7 mouse cellular contexts compared by ENCODE assay signal in the genomic region with DNA sequence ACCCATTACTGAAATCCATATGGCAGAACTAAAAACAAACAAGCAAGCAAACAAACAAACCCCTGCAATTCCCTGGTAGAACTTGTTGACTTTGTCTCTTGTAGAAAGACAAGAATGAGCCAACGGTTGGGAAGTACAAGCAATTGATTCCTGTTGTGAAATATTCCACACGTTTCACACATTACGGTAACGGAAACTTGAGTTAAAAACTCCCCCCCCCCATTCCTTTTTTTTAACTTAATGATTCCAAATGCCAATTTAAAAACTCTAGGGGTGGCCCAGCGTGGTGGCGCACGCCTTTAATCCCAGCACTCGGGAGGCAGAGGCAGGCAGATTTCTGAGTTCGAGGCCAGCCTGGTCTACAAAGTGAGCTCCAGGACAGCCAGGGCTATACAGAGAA. TPM values are rescaled to one million over a fixed set of nuclear protein-coding genes. Genes with fewer than 3 reads are reported as not detected.
DNase-seq lines count a peak whose midpoint lies in the region; ATAC-seq and TF ChIP-seq lines count a peak whose summit lies in the region.

TSS of gene Mat2b (minus strand) at position 101 of the 400 bp plus-strand sequence.

- peak within 1 kb of the TSS; percentile 95 for H3K9ac ChIP-seq in ES-E14 (ENCODE audit: insufficient read depth, low read depth, low read length, poor library complexity, severe bottlenecking)
- H3K9ac ChIP-seq in forebrain, embryonic 12.5 days: peak within 1 kb of the TSS; percentile 80
- H3K9ac ChIP-seq in liver, embryonic 12.5 days: peak within 1 kb of the TSS; percentile 79
- H3K9ac ChIP-seq in stomach, postnatal 0 days (ENCODE audit: low read length): peak within 1 kb of the TSS; percentile 67

- TF ChIP-seq CTCF in stomach, postnatal 0 days (IDR thresholded peaks at IDR 0.05; ENCODE audit: low read depth): no peak

- H3K4me1 ChIP-seq in ES-E14 (ENCODE audit: control insufficient read depth in 2 of 2, insufficient read depth in 2 of 2, low read length in 2 of 2, poor library complexity in 1 of 2): peaks cover 2 to 6% of the 10 kb centered on the region in 2 experiments; a peak in 2 of 4 replicates
- H3K4me1 ChIP-seq in forebrain, embryonic 12.5 days: peaks cover 22% of the 10 kb centered on the region
- H3K4me1 ChIP-seq in hindbrain, embryonic 10.5 days (replicated peaks): peaks cover 27% of the 10 kb centered on the region
- H3K4me1 ChIP-seq in liver, embryonic 12.5 days: peaks cover 27% of the 10 kb centered on the region
- H3K4me1 ChIP-seq in stomach, postnatal 0 days (replicated peaks; ENCODE audit: control insufficient read depth, insufficient read depth): 0 out of 2 replicates have a peak, but pooled peaks cover 5% of the 10 kb centered on the region

- H3K4me2 ChIP-seq in forebrain, embryonic 12.5 days: peak within 1 kb of the TSS; percentile 68
- peak within 1 kb of the TSS; percentile 91 for H3K4me2 ChIP-seq in liver, embryonic 12.5 days
- peak within 1 kb of the TSS; percentile 82 for H3K4me2 ChIP-seq in stomach, postnatal 0 days (replicated peaks; ENCODE audit: low read depth)

- TF ChIP-seq EP300 in stomach, postnatal 0 days (optimal IDR thresholded peaks at IDR 0.05): no peak

- no peaks in the 10 kb centered on the region; the same call in 1 of the 2 replicates for H3K9me3 ChIP-seq in ES-E14 (ENCODE audit: control insufficient read depth, insufficient read depth, low read depth, low read length)
- no peaks in the 10 kb centered on the region for H3K9me3 ChIP-seq in forebrain, embryonic 12.5 days
- H3K9me3 ChIP-seq in hindbrain, embryonic 10.5 days: 0 out of 2 replicates have a peak, but pooled peaks cover 4% of the 10 kb centered on the region
- 0 out of 2 replicates have a peak, but pooled peaks cover 3% of the 10 kb centered on the region for H3K9me3 ChIP-seq in liver, embryonic 12.5 days (replicated peaks)
- no peaks in the 10 kb centered on the region for H3K9me3 ChIP-seq in stomach, postnatal 0 days (ENCODE audit: control insufficient read depth, low read length)

- H3K27ac ChIP-seq in ES-E14 (ENCODE audit: insufficient read depth, low read depth, low read length, poor library complexity, severe bottlenecking): peak within 1 kb of the TSS; percentile 98
- H3K27ac ChIP-seq in forebrain, embryonic 12.5 days: peak within 1 kb of the TSS; percentile 95
- H3K27ac ChIP-seq in hindbrain, embryonic 10.5 days: peak within 1 kb of the TSS; percentile 98
- H3K27ac ChIP-seq in liver, embryonic 12.5 days: peak within 1 kb of the TSS; percentile 96
- peak within 1 kb of the TSS; percentile 98 for H3K27ac ChIP-seq in stomach, postnatal 0 days (replicated peaks)

- no peak for ATAC-seq in CD4-positive, CD25-positive, alpha-beta regulatory T cell, adult 4 months
- ATAC-seq in forebrain, embryonic 12.5 days (ENCODE audit: low FRiP score): no peak
- ATAC-seq in liver, embryonic 12.5 days: no peak
- ATAC-seq in stomach, postnatal 0 days (ENCODE audit: low FRiP score, low TSS enrichment): no peak

- no peak for DNase-seq in ES-E14 (ENCODE audit: low read depth, low spot score)
- no peak for DNase-seq in hindbrain, embryonic 10.5 days (ENCODE audit: low spot score)
- DNase-seq in stomach, postnatal 0 days (ENCODE audit: low spot score): no peak
- no peak for DNase-seq in urinary bladder, postnatal 36 days (ENCODE audit: low spot score in 2 of 2)

- peak within 1 kb of the TSS; percentile 89 to 93 for H3K4me3 ChIP-seq in ES-E14 (ENCODE audit: insufficient read depth in 1 of 2, low read depth in 1 of 2, low read length in 2 of 2, poor library complexity in 1 of 2, severe bottlenecking in 1 of 2)
- H3K4me3 ChIP-seq in forebrain, embryonic 12.5 days (replicated peaks): peak within 1 kb of the TSS; percentile 84
- peak within 1 kb of the TSS; percentile 79 for H3K4me3 ChIP-seq in hindbrain, embryonic 10.5 days
- H3K4me3 ChIP-seq in liver, embryonic 12.5 days: peak within 1 kb of the TSS; percentile 86
- peak within 1 kb of the TSS; percentile 91 for H3K4me3 ChIP-seq in stomach, postnatal 0 days (ENCODE audit: low read depth, low read length)

- H3K36me3 ChIP-seq in ES-E14 (ENCODE audit: control insufficient read depth, insufficient read depth, low read length, poor library complexity, severe bottlenecking): peaks cover 7% of the 10 kb centered on the region
- peaks cover 6% of the 10 kb centered on the region; the same call in 1 of the 2 replicates for H3K36me3 ChIP-seq in forebrain, embryonic 12.5 days (replicated peaks)
- peaks cover 8% of the 10 kb centered on the region for H3K36me3 ChIP-seq in hindbrain, embryonic 10.5 days
- peaks cover 10% of the 10 kb centered on the region for H3K36me3 ChIP-seq in liver, embryonic 12.5 days
- H3K36me3 ChIP-seq in stomach, postnatal 0 days (ENCODE audit: control insufficient read depth, insufficient read depth, low read length): no peaks in the 10 kb centered on the region

- 87% methylated on average over 9 of the region's 9 CpGs for WGBS in forebrain, embryonic 12.5 days
- 90% methylated on average over 9 of the region's 9 CpGs for WGBS in hindbrain, embryonic 10.5 days
- 78% methylated on average over 9 of the region's 9 CpGs for WGBS in liver, embryonic 12.5 days (ENCODE audit: insufficient replicate concordance)
- WGBS in stomach, postnatal 0 days: 81% methylated on average over 9 of the region's 9 CpGs

- no peaks in the 10 kb centered on the region for H3K27me3 ChIP-seq in forebrain, embryonic 12.5 days
- H3K27me3 ChIP-seq in hindbrain, embryonic 10.5 days (ENCODE audit: insufficient read depth, poor library complexity, severe bottlenecking): no peaks in the 10 kb centered on the region
- H3K27me3 ChIP-seq in liver, embryonic 12.5 days (replicated peaks): no peaks in the 10 kb centered on the region
- no peaks in the 10 kb centered on the region for H3K27me3 ChIP-seq in stomach, postnatal 0 days (ENCODE audit: control insufficient read depth, insufficient read depth, low read length)

- in situ Hi-C loops in ES-E14 (cut with MboI; ENCODE audit: low sequenced_read_pairs in 2 of 2, unreplicated experiment in 2 of 2): no loop called here

TF ChIP-seq in ES-E14, 5 proteins besides CTCF, POLR2A, EP300 and RAD21:
- TF ChIP-seq CHD2 (IDR thresholded peaks at IDR 0.05; ENCODE audit: low read depth, low read length): no peak
- TF ChIP-seq MAFK (IDR thresholded peaks at IDR 0.05; ENCODE audit: insufficient read depth, low read depth, low read length): no peak
- TF ChIP-seq HCFC1 (IDR thresholded peaks at IDR 0.05; ENCODE audit: borderline replicate concordance, insufficient read depth, low read length): no peak
- no peak for TF ChIP-seq ZNF384 (IDR thresholded peaks at IDR 0.05; ENCODE audit: low read depth, low read length)
- no peak for TF ChIP-seq ZC3H11A (IDR thresholded peaks at IDR 0.05; ENCODE audit: borderline replicate concordance, low read depth, low read length)

RNA-seq across cellular contexts. Expression of gene Mat2b, which starts in this region (rescaled TPM):
- polyA plus RNA-seq in CD4-positive, CD25-positive, alpha-beta regulatory T cell, adult 4 months (2017; shearing (Covaris generic)): 100 to 1,000 TPM; 238 to 255 TPM
- total RNA-seq in ES-E14 (2012; rRNA removed): 81.1 and 86.3 TPM in 2 replicates
- polyA plus RNA-seq in forebrain, embryonic 12.5 days (2016; fragmentation: Nextera tagmentation; extraction: Ambion mirVana): 80.3 and 84.8 TPM in 2 replicates
- 98.7 and 108 TPM in 2 replicates for polyA plus RNA-seq in hindbrain, embryonic 10.5 days (2016; fragmentation: Nextera tagmentation; extraction: Ambion mirVana)
- polyA plus RNA-seq in liver, embryonic 12.5 days (2016; fragmentation: Nextera tagmentation; extraction: Ambion mirVana): 64.8 and 65.8 TPM in 2 replicates
- 87.4 and 87.9 TPM in 2 replicates for polyA plus RNA-seq in stomach, postnatal 0 days (2015; fragmentation: Nextera tagmentation; extraction: Ambion mirVana)
